Mouse (Mus musculus) limb, embryonic 12.5 days (tissue): ENCODE measurements around the gene Dazap1. TPM values are rescaled to one million over a fixed set of nuclear protein-coding genes. Genes with fewer than 3 reads are reported as not detected.

ENCODE experiments used
- ATAC-seq: fragments of 200-750 bp; cut with Nextera tagmentation; 2 replicates; pipeline ENCODE4 v1.8.0; 2017; ENCODE audit warnings: low read depth, moderate TSS enrichment; ENCODE audit not compliant: insufficient number of reproducible peaks, insufficient read depth, low FRiP score, low TSS enrichment
- H3K27ac ChIP-seq: fragments of 300-500 bp; sonication (generic); 2 replicates; pipeline ENCODE4 v1.5.1; 2016; ENCODE audit warnings: mild to moderate bottlenecking, moderate library complexity
- H3K27me3 ChIP-seq: fragments of 300-500 bp; sonication (generic); 2 replicates; pipeline ENCODE4 v1.6.1; 2016; ENCODE audit warnings: mild to moderate bottlenecking, moderate library complexity
- H3K36me3 ChIP-seq: fragments of 300-500 bp; sonication (generic); 2 replicates; pipeline ENCODE4 v1.6.1; 2016; ENCODE audit warnings: mild to moderate bottlenecking, moderate library complexity
- H3K4me1 ChIP-seq: fragments of 300-500 bp; sonication (generic); replicated peaks from 2 replicates; pipeline ENCODE4 v1.6.1; 2016
- H3K4me2 ChIP-seq: fragments of 300-500 bp; sonication (generic); 2 replicates; pipeline ENCODE4 v1.6.1; 2016; ENCODE audit warnings: mild to moderate bottlenecking, moderate library complexity
- H3K4me3 ChIP-seq: fragments of 300-500 bp; sonication (generic); replicated peaks from 2 replicates; pipeline ENCODE4 v1.5.1; 2016; ENCODE audit warnings: mild to moderate bottlenecking
- H3K9ac ChIP-seq: fragments of 300-500 bp; sonication (generic); replicated peaks from 2 replicates; pipeline ENCODE4 v1.6.1; 2016; ENCODE audit warnings: mild to moderate bottlenecking, moderate library complexity
- H3K9me3 ChIP-seq: fragments of 300-500 bp; sonication (generic); 2 replicates; pipeline ENCODE4 v1.6.1; 2016; ENCODE audit warnings: mild to moderate bottlenecking, moderate library complexity
- WGBS: fragments of 180-500 bp; shearing (Covaris S2); methylation state at CpG from one replicate; pipeline ENCODE4 v1.1.7; 2016; 5-methylcytosine and 5-hydroxymethylcytosine counted together
- polyA plus RNA-seq: library from polyadenylated mRNA; unstranded; fragments of >200 nt; fragmentation: Nextera tagmentation; extraction: Ambion mirVana; gene quantifications from 2 replicates; pipeline ENCODE4 v1.2.1, GENCODE M21; 2016

Dazap1 gene
- polyA plus RNA-seq, 1 experiment from 2014 or later: 71.0 TPM

DNA sequence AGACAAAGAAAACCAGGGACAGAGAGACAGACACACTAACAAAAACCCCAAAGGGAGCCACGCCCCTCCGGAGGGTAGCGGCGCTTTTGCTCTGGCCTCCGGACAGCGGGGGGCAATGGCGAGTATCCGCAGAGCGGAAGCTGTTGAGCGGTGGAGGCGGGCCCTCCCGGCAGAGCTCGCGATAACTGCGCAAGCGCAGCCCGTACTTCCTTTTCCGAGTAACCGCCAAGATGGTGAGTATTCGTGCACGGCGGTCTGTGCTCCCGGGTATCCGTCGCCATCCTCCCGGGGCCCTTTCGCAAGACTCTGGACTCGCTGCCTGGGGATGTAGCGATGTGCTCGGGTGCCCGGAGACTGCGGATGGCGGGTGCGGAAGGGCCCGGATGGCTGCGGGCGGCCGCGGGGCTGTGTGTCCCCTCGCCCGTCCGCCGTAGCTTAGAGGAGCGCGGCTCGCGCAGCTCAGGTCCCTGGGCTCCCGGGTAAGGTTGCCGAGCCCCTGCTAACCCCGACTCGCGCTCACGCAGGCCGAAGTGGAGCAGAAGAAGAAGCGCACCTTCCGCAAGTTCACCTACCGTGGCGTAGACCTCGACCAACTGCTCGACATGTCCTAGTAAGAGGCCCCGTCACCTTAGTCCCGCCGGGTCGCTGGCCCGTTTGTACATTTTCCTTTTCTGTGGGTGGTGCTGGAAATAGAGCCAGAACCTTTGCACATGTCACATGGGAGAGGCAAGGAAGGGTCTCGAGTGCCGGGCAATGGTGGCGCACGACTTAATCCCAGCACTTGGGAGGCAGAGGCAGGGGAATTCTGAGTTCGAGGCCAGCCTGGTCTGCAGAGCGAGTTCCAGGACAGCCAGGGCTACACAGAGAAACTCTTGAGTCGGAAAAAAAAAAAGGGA, 31.2 kb downstream of the Dazap1 start, which contains the start of gene Rps15:
Gene Rps15, plus strand, starts transcription at position 203 of the 896 bp plus-strand sequence.
- WGBS: under 1% methylated on average over 72 of the region's 72 CpGs
- H3K27me3 ChIP-seq: peaks cover 8% of the 10 kb centered on the region
- H3K9ac ChIP-seq: peak within 1 kb of the TSS; percentile 99
- ATAC-seq: peak; percentile 70
- peak within 1 kb of the TSS; percentile 97 for H3K4me3 ChIP-seq
- H3K9me3 ChIP-seq: no peaks in the 10 kb centered on the region
- peaks cover 36% of the 10 kb centered on the region for H3K36me3 ChIP-seq
- H3K4me2 ChIP-seq: peak within 1 kb of the TSS; percentile 94
- H3K27ac ChIP-seq: peak within 1 kb of the TSS; percentile 93
- peaks cover 26% of the 10 kb centered on the region for H3K4me1 ChIP-seq

DNA sequence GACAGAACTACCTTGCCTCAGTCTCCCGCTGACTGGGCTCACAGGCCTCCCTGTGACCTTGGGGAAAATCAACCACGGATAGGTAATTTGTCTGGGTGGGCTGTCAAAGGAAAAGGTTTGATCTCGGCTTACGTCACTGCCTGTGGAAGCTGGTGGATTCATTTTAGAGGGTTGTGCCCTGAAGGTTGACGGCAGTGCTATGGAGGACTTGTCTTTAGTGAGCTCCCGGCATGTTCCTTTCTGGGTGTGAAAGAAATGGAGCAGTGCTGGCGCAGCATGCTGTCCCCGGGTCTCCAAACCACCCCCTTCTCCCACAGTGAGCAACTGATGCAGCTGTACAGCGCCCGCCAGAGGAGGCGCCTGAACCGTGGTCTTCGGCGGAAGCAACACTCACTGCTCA, 32.0 kb downstream of the Dazap1 start:
- ATAC-seq: no peak

DNA sequence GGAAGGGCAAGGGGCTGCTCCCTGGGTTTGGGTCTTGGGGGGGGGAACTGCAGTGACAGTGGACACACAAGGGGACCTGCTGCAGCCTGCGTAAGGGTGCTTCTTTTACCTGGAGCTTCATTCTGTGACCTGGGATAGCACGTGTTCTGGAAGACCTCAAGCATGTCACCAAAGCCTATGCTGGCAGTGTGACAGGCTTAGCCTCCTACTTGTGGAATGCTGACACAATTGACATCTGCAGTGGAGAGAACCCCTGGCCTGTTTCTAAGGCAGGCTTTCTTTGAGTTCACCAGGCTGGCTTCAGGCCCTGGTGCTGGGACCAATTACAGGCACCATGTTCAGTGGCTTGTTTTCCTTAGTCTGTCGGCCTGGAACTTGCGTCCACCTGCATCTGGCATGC, 33.0 kb downstream of the Dazap1 start:
- peak overlapping the region; percentile 19; the same call in 1 of the 2 replicates for H3K9ac ChIP-seq
- peak overlapping the region; percentile 35 for H3K27ac ChIP-seq
- peaks cover 34% of the 10 kb centered on the region for H3K4me1 ChIP-seq
- no peaks in the 10 kb centered on the region for H3K9me3 ChIP-seq
- WGBS: 73% methylated on average over 4 of the region's 4 CpGs
- peak overlapping the region; percentile 97; the same call in 1 of the 2 replicates for H3K4me3 ChIP-seq
- no peak for ATAC-seq
- no peak overlapping the region for H3K4me2 ChIP-seq
- peaks cover 27% of the 10 kb centered on the region for H3K27me3 ChIP-seq
- H3K36me3 ChIP-seq: peaks cover 19% of the 10 kb centered on the region

More for the DNA sequence above, 32.0 kb downstream of the Dazap1 start:
- H3K9ac ChIP-seq: peak overlapping the region; percentile 99
- H3K27me3 ChIP-seq: peaks cover 17% of the 10 kb centered on the region
- no peaks in the 10 kb centered on the region for H3K9me3 ChIP-seq
- H3K36me3 ChIP-seq: peaks cover 29% of the 10 kb centered on the region
- peak overlapping the region; percentile 93 for H3K27ac ChIP-seq
- H3K4me3 ChIP-seq: peak overlapping the region; percentile 97
- peaks cover 26% of the 10 kb centered on the region for H3K4me1 ChIP-seq
- peak overlapping the region; percentile 94 for H3K4me2 ChIP-seq
- 19% methylated on average over 14 of the region's 14 CpGs for WGBS

DNA sequence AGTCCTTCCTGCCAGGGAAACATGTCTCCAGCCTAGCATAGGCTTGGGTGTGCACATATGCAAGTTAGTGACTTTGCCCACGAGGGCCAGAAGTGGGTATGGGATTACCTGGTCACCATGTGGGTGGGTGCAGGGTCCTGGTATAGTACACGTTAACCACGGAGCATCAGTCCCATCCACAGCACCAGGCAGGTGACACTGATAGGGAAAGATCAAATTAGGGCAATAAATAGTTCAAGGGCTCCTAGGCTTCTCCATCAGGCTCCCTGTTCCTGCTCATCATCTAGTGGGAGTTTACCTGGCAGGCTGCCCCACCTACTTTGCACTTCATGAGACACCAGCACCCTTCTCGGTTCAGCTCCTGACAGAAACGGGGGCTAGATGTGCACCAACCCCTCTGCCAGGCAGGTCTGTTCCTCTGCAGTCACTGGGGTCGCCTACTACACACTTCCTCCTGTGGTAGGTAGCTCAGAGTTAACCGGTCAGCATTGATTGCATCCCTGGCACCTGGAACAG, 33.6 kb downstream of the Dazap1 start:
- Histone ChIP-seq H3K27ac (peak overlapping the region; percentile 35), H3K4me1 (peaks cover 40% of the 10 kb centered on the region), H3K27me3 (peaks cover 32% of the 10 kb centered on the region), H3K4me2 (no peak overlapping the region), H3K9ac (no peak overlapping the region), H3K36me3 (peaks cover 19% of the 10 kb centered on the region), H3K9me3 (no peaks in the 10 kb centered on the region), H3K4me3 (no peak overlapping the region)
- ATAC-seq: no peak
- 43% methylated on average over 7 of the region's 7 CpGs for WGBS

DNA sequence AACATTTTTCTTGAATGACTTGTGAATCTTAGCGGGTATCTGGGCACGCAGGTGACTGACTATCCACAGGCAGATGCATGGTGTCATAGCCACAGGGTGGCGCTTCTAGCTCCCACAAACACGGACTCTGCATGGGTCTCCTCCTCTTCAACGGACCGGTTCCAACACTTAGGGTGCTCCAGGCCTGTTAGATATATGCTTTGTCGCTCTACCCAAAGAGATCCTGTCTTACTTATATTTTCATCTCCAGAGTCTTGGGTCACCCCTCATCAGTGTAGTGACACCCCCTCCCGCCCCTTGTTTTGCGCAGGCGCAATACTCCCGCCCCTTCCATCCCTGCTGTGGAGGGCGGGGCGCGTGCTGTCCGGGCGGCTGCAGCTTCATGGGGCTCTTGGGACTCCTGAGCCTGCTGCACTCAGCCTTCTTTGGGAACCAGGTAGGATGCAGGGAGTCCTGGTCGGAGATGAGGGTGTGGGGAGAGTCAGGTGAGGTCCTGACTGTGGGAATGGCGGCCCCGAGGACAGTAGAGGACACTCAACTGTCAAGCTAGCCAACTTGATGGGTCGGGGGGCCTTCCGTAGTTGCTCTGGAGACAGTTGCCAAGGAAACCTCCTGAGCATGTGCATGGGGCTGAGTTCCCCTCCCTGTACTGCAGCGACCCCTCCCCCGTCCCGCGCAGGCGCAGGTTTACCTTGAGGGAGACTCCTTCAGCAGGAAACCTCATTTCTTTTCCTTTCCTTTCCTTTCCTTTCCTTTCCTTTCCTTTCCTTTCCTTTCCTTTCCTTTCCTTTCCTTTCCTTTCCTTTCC, 34.5 kb downstream of the Dazap1 start, which contains the start of gene Apc2:
Gene Apc2, plus strand, starts transcription at position 360 of the 808 bp plus-strand sequence.
- under 1% methylated on average over 26 of the region's 26 CpGs for WGBS
- Histone ChIP-seq H3K27me3 (peaks cover 42% of the 10 kb centered on the region), H3K27ac (peak within 1 kb of the TSS; percentile 65), H3K4me1 (peaks cover 40% of the 10 kb centered on the region), H3K9ac (peak within 1 kb of the TSS; percentile 57), H3K36me3 (peaks cover 19% of the 10 kb centered on the region), H3K4me2 (peak within 1 kb of the TSS; percentile 74), H3K4me3 (peak within 1 kb of the TSS; percentile 41), H3K9me3 (no peaks in the 10 kb centered on the region)
- ATAC-seq: peak; percentile 34; the same call in 1 of the 2 replicates

DNA sequence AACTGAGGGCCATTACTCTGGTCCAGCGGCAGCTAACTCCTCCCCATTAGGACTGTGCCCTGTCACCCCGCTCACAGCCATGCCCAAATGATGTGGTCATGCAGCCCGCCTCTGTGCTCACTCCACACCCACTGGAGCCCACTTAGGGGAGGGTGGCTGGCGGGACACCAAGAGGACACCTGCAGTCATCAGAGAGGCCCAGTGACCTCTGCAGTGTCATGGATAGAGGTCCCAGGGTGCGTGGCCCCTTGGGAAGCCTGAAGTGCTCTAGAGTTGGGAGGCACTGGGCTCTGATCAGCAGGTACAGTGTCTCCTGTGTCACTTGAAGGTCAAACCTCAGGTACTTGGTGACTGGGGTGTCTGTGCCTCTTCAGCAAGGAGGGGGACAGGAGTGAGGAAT, 35.5 kb downstream of the Dazap1 start:
- H3K4me1 ChIP-seq: peaks cover 39% of the 10 kb centered on the region
- no peak overlapping the region; the same call in 1 of the 2 replicates for H3K9ac ChIP-seq
- ATAC-seq: no peak
- no peak overlapping the region for H3K4me3 ChIP-seq
- peaks cover 52% of the 10 kb centered on the region for H3K27me3 ChIP-seq
- H3K4me2 ChIP-seq: peak overlapping the region; percentile 74
- no peaks in the 10 kb centered on the region for H3K9me3 ChIP-seq
- no peak overlapping the region for H3K27ac ChIP-seq
- WGBS: 73% methylated on average over 5 of the region's 5 CpGs
- peaks cover 19% of the 10 kb centered on the region for H3K36me3 ChIP-seq

DNA sequence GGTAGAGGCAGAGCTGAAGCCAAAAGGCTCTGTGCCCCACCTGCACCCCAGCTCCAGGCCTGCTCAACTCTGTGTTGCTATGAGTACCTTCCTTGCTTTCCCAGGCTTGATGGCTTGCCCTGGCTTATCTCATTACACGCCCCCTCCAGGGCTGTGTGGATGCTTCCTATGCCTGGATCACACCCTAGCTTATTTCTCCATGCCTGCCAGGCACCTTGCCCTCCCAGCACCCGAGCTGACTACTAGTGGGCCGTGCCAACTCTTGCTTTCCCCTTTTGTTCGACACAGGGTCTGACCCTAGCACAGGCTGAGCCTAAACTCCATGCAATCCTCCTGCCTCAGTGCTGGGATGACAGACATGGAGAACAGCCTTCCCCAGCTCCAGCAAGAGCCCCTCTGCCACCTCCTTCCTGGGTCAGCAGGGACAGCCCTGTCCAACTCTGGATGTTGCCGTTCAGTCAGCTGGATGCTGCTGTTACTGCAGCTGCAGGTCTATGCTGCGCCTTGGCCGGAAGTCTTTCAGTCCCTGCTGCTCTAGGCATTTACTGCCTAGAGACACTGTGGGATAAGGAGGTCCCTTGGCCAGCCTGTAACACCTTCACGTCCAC, 36.3 kb downstream of the Dazap1 start:
- no peak overlapping the region for H3K27ac ChIP-seq
- peaks cover 39% of the 10 kb centered on the region for H3K4me1 ChIP-seq
- H3K9ac ChIP-seq: no peak overlapping the region

DNA sequence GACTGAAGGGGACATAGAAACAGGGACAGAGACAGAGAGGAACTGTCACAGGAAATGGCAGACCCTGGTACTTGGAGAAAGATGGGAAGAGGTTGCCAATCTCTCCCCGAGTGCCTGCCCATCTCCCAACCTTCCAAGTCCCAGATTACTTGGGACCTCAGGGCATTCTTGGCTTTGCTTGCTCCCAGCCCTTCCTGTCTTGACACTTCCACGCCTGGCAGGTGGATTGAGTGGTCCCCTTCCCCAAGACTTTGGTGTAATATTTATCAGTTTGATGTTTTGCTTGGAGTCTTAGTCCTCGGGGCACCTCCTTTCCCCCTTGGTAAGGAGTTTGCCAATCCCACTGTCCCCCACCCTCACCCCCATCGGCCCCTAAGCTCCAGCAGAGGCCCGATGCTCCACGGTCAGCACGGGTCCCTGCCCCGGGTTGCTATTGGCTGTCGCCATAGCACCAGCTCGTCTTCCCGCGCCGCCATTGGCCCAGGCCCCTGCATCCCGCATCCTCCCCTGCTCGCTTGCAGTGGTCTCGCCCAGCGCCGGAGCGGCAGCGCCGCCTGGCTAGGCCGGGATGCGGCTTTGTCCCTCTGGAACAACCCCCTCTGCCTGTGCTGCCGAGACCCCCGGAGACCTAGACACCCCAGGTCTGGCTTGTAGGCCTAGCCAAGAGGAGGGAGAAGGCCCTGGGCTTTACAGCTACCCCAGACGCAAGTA, 37.4 kb downstream of the Dazap1 start:
- H3K36me3 ChIP-seq: peaks cover 14% of the 10 kb centered on the region
- peak overlapping the region; percentile 56 for H3K4me2 ChIP-seq
- peak overlapping the region; percentile 42 for H3K4me3 ChIP-seq
- H3K27ac ChIP-seq: no peak overlapping the region
- peaks cover 32% of the 10 kb centered on the region for H3K4me1 ChIP-seq
- ATAC-seq: peak; percentile 79
- peak overlapping the region; percentile 61 for H3K9ac ChIP-seq
- H3K27me3 ChIP-seq: peaks cover 70% of the 10 kb centered on the region
- WGBS: 4% methylated on average over 26 of the region's 26 CpGs
- no peaks in the 10 kb centered on the region for H3K9me3 ChIP-seq

More for the DNA sequence above, 36.3 kb downstream of the Dazap1 start:
- ATAC-seq: no peak
- H3K27me3 ChIP-seq: peaks cover 60% of the 10 kb centered on the region
- no peak overlapping the region for H3K4me2 ChIP-seq
- no peaks in the 10 kb centered on the region for H3K9me3 ChIP-seq
- H3K4me3 ChIP-seq: no peak overlapping the region
- peaks cover 19% of the 10 kb centered on the region for H3K36me3 ChIP-seq
- WGBS: 71% methylated on average over 8 of the region's 8 CpGs

DNA sequence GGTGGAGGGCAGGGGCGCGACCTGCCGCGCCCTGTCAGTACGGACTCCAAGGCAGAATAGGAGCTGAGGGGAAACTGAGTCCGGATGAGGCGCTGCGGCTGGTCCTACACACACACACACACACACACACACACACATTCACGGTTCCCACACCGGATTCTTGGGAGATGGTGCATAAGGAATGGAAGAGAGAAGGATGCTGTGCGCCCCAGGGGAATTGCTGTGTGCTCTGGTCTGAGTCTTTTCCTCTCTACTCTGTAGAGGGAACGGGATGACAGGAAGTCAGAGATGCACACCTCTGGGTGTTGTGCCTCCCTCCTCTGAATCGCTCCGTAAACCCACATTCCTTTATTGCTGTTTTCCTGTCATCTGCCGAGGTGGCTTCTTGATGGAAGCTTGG, 38.0 kb downstream of the Dazap1 start:
- peaks cover 31% of the 10 kb centered on the region for H3K4me1 ChIP-seq
- 9% methylated on average over 15 of the region's 15 CpGs for WGBS
- H3K36me3 ChIP-seq: peaks cover 8% of the 10 kb centered on the region
- H3K4me2 ChIP-seq: peak overlapping the region; percentile 56
- H3K9me3 ChIP-seq: no peaks in the 10 kb centered on the region
- no peak for ATAC-seq
- peak overlapping the region; percentile 42 for H3K4me3 ChIP-seq
- peak overlapping the region; percentile 61 for H3K9ac ChIP-seq
- peaks cover 75% of the 10 kb centered on the region for H3K27me3 ChIP-seq
- H3K27ac ChIP-seq: no peak overlapping the region

DNA sequence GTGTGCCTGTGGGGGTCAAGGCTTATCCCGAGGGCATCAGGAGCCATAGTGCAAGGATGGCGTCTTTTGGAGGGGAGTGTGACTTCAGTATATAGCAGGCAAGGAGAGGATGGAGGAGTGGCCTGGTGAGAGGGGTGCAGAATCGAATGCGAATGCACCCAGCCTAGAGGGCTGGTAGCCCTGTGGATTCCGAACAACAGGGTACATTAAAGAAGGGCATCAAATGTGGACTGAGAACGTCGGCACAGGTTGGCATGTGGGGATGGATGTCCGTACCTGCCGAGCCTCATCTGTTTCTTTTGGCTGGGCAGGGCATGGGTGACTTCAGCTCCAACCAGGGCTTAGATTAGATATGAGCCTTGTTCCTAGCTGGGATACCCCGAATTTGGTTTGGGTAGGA, 38.5 kb downstream of the Dazap1 start:
- WGBS: 43% methylated on average over 10 of the region's 10 CpGs
- Histone ChIP-seq H3K4me2 (peak overlapping the region; percentile 56), H3K4me1 (peaks cover 31% of the 10 kb centered on the region), H3K27ac (no peak overlapping the region), H3K36me3 (peaks cover 3% of the 10 kb centered on the region), H3K4me3 (peak overlapping the region; percentile 42), H3K9ac (peak overlapping the region; percentile 61; the same call in 1 of the 2 replicates), H3K9me3 (no peaks in the 10 kb centered on the region), H3K27me3 (peaks cover 81% of the 10 kb centered on the region)
- ATAC-seq: no peak
